Mouse (Mus musculus): ENCODE measurements around the gene Cacna1c. TPM values are rescaled to one million over a fixed set of nuclear protein-coding genes. Genes with fewer than 3 reads are reported as not detected.

Cacna1c gene
- polyA plus RNA-seq, 1 experiment from 2014 or later = 44.0 TPM

- no peaks in the 10 kb centered on the region for H3K36me3 ChIP-seq (ENCODE audit: control insufficient read depth, insufficient read depth, low read length)
- H3K27ac ChIP-seq (ENCODE audit: low read depth, low read length) = no peak overlapping the region
- H3K9me3 ChIP-seq (replicated peaks; ENCODE audit: control insufficient read depth, low read length) = no peaks in the 10 kb centered on the region
- 88% methylated on average over 9 of the region's 9 CpGs for WGBS (ENCODE audit: insufficient replicate concordance)
- H3K9ac ChIP-seq (ENCODE audit: low read depth, low read length) = no peak overlapping the region
- no peak for ATAC-seq (replicated peaks; ENCODE audit: insufficient number of reproducible peaks, low FRiP score, low TSS enrichment)
- no peaks in the 10 kb centered on the region for H3K27me3 ChIP-seq (ENCODE audit: control insufficient read depth, insufficient read depth, low read length)
- peaks cover 20% of the 10 kb centered on the region for H3K4me1 ChIP-seq (ENCODE audit: control insufficient read depth, insufficient read depth, low read length)
- H3K4me3 ChIP-seq (ENCODE audit: low read depth, low read length) = no peak overlapping the region
- no peak overlapping the region for H3K4me2 ChIP-seq
Observed at GRCm38 (mm10) chr6:118862727-118863126, 333.5 kb downstream of the Cacna1c start.

GRCm38 (mm10) chr6:118862091-118862490, 334.1 kb downstream of the Cacna1c start:
- H3K4me1 ChIP-seq (ENCODE audit: control insufficient read depth, insufficient read depth, low read length) = peaks cover 15% of the 10 kb centered on the region
- H3K9me3 ChIP-seq (replicated peaks; ENCODE audit: control insufficient read depth, low read length) = no peaks in the 10 kb centered on the region
- no peak overlapping the region for H3K4me3 ChIP-seq (ENCODE audit: low read depth, low read length)
- 89% methylated on average over 5 of the region's 5 CpGs for WGBS (ENCODE audit: insufficient replicate concordance)
- no peak overlapping the region for H3K4me2 ChIP-seq
- H3K9ac ChIP-seq (ENCODE audit: low read depth, low read length) = no peak overlapping the region
- H3K27ac ChIP-seq (ENCODE audit: low read depth, low read length) = no peak overlapping the region
- H3K36me3 ChIP-seq (ENCODE audit: control insufficient read depth, insufficient read depth, low read length) = no peaks in the 10 kb centered on the region
- no peaks in the 10 kb centered on the region for H3K27me3 ChIP-seq (ENCODE audit: control insufficient read depth, insufficient read depth, low read length)
- ATAC-seq (replicated peaks; ENCODE audit: insufficient number of reproducible peaks, low FRiP score, low TSS enrichment) = no peak

- Histone ChIP-seq H3K27me3 (ENCODE audit: control insufficient read depth, insufficient read depth, low read length) (no peaks in the 10 kb centered on the region), H3K4me3 (ENCODE audit: low read depth, low read length) (no peak overlapping the region), H3K4me1 (ENCODE audit: control insufficient read depth, insufficient read depth, low read length) (peaks cover 4% of the 10 kb centered on the region; the same call in 1 of the 2 replicates), H3K4me2 (no peak overlapping the region), H3K27ac (ENCODE audit: low read depth, low read length) (no peak overlapping the region), H3K9me3 (replicated peaks; ENCODE audit: control insufficient read depth, low read length) (no peaks in the 10 kb centered on the region), H3K36me3 (ENCODE audit: control insufficient read depth, insufficient read depth, low read length) (no peaks in the 10 kb centered on the region), H3K9ac (ENCODE audit: low read depth, low read length) (no peak overlapping the region)
- 58% methylated on average over 1 of the region's 1 CpGs for WGBS (ENCODE audit: insufficient replicate concordance)
- no peak for ATAC-seq (replicated peaks; ENCODE audit: insufficient number of reproducible peaks, low FRiP score, low TSS enrichment)
Observed at GRCm38 (mm10) chr6:118858431-118858830, 337.8 kb downstream of the Cacna1c start.

GRCm38 (mm10) chr6:118852131-118852530, 344.1 kb downstream of the Cacna1c start:
- H3K27me3 ChIP-seq (ENCODE audit: control insufficient read depth, insufficient read depth, low read length) = no peaks in the 10 kb centered on the region
- peaks cover 20% of the 10 kb centered on the region for H3K4me1 ChIP-seq (ENCODE audit: control insufficient read depth, insufficient read depth, low read length)
- H3K9ac ChIP-seq (ENCODE audit: low read depth, low read length) = no peak overlapping the region
- no peaks in the 10 kb centered on the region for H3K36me3 ChIP-seq (ENCODE audit: control insufficient read depth, insufficient read depth, low read length)
- no peak overlapping the region for H3K27ac ChIP-seq (ENCODE audit: low read depth, low read length)
- no peak for ATAC-seq (replicated peaks; ENCODE audit: insufficient number of reproducible peaks, low FRiP score, low TSS enrichment)
- WGBS (ENCODE audit: insufficient replicate concordance) = 58% methylated on average over 6 of the region's 6 CpGs
- no peak overlapping the region for H3K4me2 ChIP-seq
- no peaks in the 10 kb centered on the region for H3K9me3 ChIP-seq (replicated peaks; ENCODE audit: control insufficient read depth, low read length)
- H3K4me3 ChIP-seq (ENCODE audit: low read depth, low read length) = no peak overlapping the region

- Histone ChIP-seq H3K36me3 (ENCODE audit: control insufficient read depth, insufficient read depth, low read length) (no peaks in the 10 kb centered on the region), H3K27me3 (ENCODE audit: control insufficient read depth, insufficient read depth, low read length) (no peaks in the 10 kb centered on the region), H3K4me3 (ENCODE audit: low read depth, low read length) (no peak overlapping the region), H3K27ac (ENCODE audit: low read depth, low read length) (no peak overlapping the region), H3K9ac (ENCODE audit: low read depth, low read length) (no peak overlapping the region), H3K9me3 (replicated peaks; ENCODE audit: control insufficient read depth, low read length) (no peaks in the 10 kb centered on the region), H3K4me2 (no peak overlapping the region), H3K4me1 (ENCODE audit: control insufficient read depth, insufficient read depth, low read length) (peaks cover 31% of the 10 kb centered on the region)
- WGBS (ENCODE audit: insufficient replicate concordance) = 83% methylated on average over 3 of the region's 3 CpGs
- ATAC-seq (replicated peaks; ENCODE audit: insufficient number of reproducible peaks, low FRiP score, low TSS enrichment) = no peak
Observed at GRCm38 (mm10) chr6:118851086-118851485, 345.1 kb downstream of the Cacna1c start.

- H3K4me2 ChIP-seq = no peak overlapping the region
- H3K9me3 ChIP-seq (replicated peaks; ENCODE audit: control insufficient read depth, low read length) = no peaks in the 10 kb centered on the region
- H3K27me3 ChIP-seq (ENCODE audit: control insufficient read depth, insufficient read depth, low read length) = no peaks in the 10 kb centered on the region
- H3K9ac ChIP-seq (ENCODE audit: low read depth, low read length) = no peak overlapping the region
- WGBS (ENCODE audit: insufficient replicate concordance) = 76% methylated on average over 2 of the region's 2 CpGs
- H3K36me3 ChIP-seq (ENCODE audit: control insufficient read depth, insufficient read depth, low read length) = no peaks in the 10 kb centered on the region
- H3K4me1 ChIP-seq (ENCODE audit: control insufficient read depth, insufficient read depth, low read length) = peaks cover 35% of the 10 kb centered on the region
- ATAC-seq (replicated peaks; ENCODE audit: insufficient number of reproducible peaks, low FRiP score, low TSS enrichment) = no peak
- no peak overlapping the region for H3K27ac ChIP-seq (ENCODE audit: low read depth, low read length)
- H3K4me3 ChIP-seq (ENCODE audit: low read depth, low read length) = no peak overlapping the region
Observed at GRCm38 (mm10) chr6:118848640-118849039, 347.6 kb downstream of the Cacna1c start.

GRCm38 (mm10) chr6:118847751-118848150, 348.5 kb downstream of the Cacna1c start:
- H3K27ac ChIP-seq (ENCODE audit: low read depth, low read length) = peak overlapping the region; percentile 12; the same call in 1 of the 2 replicates
- 74% methylated on average over 13 of the region's 13 CpGs for WGBS (ENCODE audit: insufficient replicate concordance)
- no peak overlapping the region for H3K4me2 ChIP-seq
- no peak for ATAC-seq (replicated peaks; ENCODE audit: insufficient number of reproducible peaks, low FRiP score, low TSS enrichment)
- peaks cover 35% of the 10 kb centered on the region for H3K4me1 ChIP-seq (ENCODE audit: control insufficient read depth, insufficient read depth, low read length)
- H3K9me3 ChIP-seq (replicated peaks; ENCODE audit: control insufficient read depth, low read length) = no peaks in the 10 kb centered on the region
- no peaks in the 10 kb centered on the region for H3K36me3 ChIP-seq (ENCODE audit: control insufficient read depth, insufficient read depth, low read length)
- H3K9ac ChIP-seq (ENCODE audit: low read depth, low read length) = no peak overlapping the region
- no peaks in the 10 kb centered on the region for H3K27me3 ChIP-seq (ENCODE audit: control insufficient read depth, insufficient read depth, low read length)
- H3K4me3 ChIP-seq (ENCODE audit: low read depth, low read length) = no peak overlapping the region

GRCm38 (mm10) chr6:118845829-118846228, 350.4 kb downstream of the Cacna1c start:
- Histone ChIP-seq H3K4me1 (ENCODE audit: control insufficient read depth, insufficient read depth, low read length) (peaks cover 41% of the 10 kb centered on the region), H3K36me3 (ENCODE audit: control insufficient read depth, insufficient read depth, low read length) (no peaks in the 10 kb centered on the region), H3K27me3 (ENCODE audit: control insufficient read depth, insufficient read depth, low read length) (no peaks in the 10 kb centered on the region), H3K4me2 (no peak overlapping the region), H3K9ac (ENCODE audit: low read depth, low read length) (no peak overlapping the region), H3K9me3 (replicated peaks; ENCODE audit: control insufficient read depth, low read length) (no peaks in the 10 kb centered on the region), H3K4me3 (ENCODE audit: low read depth, low read length) (no peak overlapping the region), H3K27ac (ENCODE audit: low read depth, low read length) (no peak overlapping the region)
- WGBS (ENCODE audit: insufficient replicate concordance) = 31% methylated on average over 2 of the region's 2 CpGs
- ATAC-seq (replicated peaks; ENCODE audit: insufficient number of reproducible peaks, low FRiP score, low TSS enrichment) = no peak

- no peaks in the 10 kb centered on the region for H3K36me3 ChIP-seq (ENCODE audit: control insufficient read depth, insufficient read depth, low read length)
- no peak overlapping the region for H3K9ac ChIP-seq (ENCODE audit: low read depth, low read length)
- no peaks in the 10 kb centered on the region for H3K9me3 ChIP-seq (replicated peaks; ENCODE audit: control insufficient read depth, low read length)
- peaks cover 46% of the 10 kb centered on the region for H3K4me1 ChIP-seq (ENCODE audit: control insufficient read depth, insufficient read depth, low read length)
- no peak overlapping the region for H3K4me3 ChIP-seq (ENCODE audit: low read depth, low read length)
- H3K4me2 ChIP-seq = no peak overlapping the region
- no peak overlapping the region for H3K27ac ChIP-seq (ENCODE audit: low read depth, low read length)
- WGBS (ENCODE audit: insufficient replicate concordance) = 68% methylated on average over 6 of the region's 6 CpGs
- ATAC-seq (replicated peaks; ENCODE audit: insufficient number of reproducible peaks, low FRiP score, low TSS enrichment) = no peak
- no peaks in the 10 kb centered on the region for H3K27me3 ChIP-seq (ENCODE audit: control insufficient read depth, insufficient read depth, low read length)
Observed at GRCm38 (mm10) chr6:118845180-118845579, 351.0 kb downstream of the Cacna1c start.

All from heart, embryonic 11.5 days (tissue).